Mouse (Mus musculus) spleen, adult 10 weeks (tissue): Measurements from ENCODE around the gene Psmc3ip. TPM values are rescaled to one million over a fixed set of nuclear protein-coding genes. Genes with fewer than 3 reads are reported as not detected.

Experiments used
- polyA plus RNA-seq: library from polyadenylated mRNA; stranded (reverse); fragments of 350-450 nt; fragmentation: Illumina TruSeq; extraction: RNeasy Lipid Tissue Mini Kit (QIAGEN cat#74804); gene quantifications from one replicate; pipeline ENCODE4 v1.2.3, GENCODE M21; 2015; ENCODE audit warnings: low replicate concordance; ENCODE audit not compliant: insufficient read depth

Gene Psmc3ip
- 5.5 TPM for polyA plus RNA-seq

DNA sequence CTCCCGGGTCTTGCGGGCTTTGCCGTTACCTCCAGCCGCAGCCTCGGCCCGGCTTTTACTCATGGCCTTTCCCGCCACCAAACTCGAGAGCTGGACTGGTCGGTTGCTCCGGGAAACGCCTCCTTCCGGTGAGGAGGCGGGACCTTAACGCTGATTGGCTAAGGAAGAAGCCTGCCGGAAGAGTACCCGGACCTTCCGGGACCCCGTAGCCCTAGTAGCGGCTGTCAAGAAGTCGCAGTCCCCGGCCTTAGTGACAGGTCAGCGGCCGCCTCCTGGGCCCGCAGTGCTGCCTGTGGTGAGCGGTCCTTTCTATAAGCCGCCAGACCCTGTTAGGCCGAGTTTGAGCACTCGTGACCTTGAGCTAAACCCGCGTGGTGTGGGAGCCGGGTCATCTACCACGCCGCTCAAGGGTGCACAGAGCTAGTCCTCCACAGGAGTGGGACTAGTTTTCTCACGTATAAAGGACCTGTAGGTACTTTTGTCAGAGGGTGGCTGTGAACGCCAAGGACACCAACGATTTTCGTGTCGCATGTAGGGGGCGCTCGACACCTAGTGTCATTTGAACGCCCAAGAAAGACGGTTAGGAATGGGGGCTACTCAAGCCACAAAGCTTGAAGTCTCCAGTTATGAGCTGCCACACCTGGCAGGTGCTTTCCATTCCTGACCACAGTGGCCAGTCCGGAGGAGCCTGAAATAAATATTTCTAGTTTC lies at the start of gene Psmc3ip:
Psmc3ip (minus strand) TSS at position 123 of the 711 bp plus-strand sequence.

DNA sequence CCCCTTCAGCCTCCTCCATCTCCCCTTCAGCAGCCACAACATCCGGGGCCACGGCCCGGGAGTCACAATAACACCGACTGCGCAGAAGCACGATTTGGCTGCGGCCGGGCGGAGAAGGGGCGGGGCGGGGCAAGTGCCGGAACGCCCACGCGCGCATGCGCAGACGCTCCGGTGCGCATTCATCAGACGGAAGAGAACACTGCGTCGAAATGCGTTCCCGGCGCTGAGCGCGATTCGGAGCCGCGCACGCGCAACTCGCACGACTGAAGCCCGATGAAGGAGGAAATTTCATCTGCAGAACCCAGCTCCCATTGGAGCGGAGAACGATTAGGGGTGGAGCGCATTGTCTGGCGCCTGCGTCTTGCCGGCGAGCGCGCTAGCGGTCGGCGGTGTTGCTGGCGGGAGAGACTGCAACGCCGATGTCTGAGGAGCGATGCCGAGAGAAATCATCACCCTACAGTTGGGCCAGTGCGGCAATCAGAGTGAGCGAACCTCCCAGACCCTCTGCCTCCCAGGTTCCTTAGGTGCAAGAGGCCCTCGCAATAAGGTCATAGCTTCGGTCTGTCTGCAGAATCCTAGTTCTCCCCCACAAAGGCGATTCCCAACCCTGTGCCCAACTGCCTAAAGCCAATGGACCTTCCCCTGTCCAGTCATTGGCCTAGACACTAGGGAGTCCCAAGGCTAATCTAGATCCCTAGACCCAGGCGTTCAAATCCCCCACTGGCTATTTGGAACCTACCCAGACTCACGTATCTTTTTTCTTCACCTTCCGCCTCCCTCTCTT lies 24.7 kb upstream of the Psmc3ip start, which contains the start of the genes Retreg3 and Tubg1:
Retreg3 (minus strand) TSS at position 133 of the 784 bp plus-strand sequence.
Tubg1 (plus strand) TSS at position 178 of the 784 bp plus-strand sequence.

DNA sequence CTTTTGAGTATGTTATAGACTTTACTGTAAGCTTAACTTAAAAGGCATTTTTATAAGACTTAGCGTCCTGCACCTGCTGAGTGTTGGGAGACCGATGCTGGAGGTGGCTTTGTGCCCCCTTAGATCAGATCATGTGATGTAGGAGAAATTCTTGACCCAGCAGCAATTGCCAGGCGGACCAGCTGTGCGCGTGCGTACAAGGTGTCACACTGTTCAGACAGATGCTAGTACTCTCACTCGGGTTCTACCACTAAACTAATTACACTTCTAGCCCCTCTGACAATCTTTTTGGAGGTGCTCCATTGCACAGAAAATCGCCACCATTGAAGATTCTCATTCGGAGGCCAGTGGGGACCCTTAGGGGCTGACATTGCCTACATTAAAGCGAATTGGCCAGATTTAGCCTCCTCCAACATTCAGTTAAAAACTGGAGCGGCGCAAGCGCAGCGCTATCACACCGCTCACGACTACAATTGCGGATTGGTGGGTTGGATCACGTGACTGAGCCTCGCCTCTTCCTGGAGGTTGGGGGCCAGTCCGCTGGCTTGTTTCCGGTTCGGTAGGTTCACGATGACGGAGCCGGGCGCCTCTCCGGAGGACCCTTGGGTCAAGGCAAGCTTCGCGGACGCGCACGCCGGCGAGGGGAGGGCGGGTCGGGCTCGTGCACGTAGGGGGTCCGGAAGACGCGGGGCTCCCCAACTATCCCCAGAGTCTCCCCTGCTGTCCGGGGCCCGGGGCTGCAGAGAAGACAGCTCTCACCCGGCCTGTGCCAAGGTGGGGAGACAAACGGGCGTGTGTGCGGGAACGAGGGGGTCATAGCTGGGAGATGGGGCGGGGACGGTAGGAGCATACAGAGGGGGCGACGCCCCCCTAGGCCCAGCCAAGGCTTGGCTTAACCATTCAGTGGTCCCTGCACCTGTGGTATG lies 8.2 kb downstream of the Psmc3ip start, which contains the start of gene Mlx:
Mlx (plus strand) TSS at position 522 of the 926 bp plus-strand sequence.

DNA sequence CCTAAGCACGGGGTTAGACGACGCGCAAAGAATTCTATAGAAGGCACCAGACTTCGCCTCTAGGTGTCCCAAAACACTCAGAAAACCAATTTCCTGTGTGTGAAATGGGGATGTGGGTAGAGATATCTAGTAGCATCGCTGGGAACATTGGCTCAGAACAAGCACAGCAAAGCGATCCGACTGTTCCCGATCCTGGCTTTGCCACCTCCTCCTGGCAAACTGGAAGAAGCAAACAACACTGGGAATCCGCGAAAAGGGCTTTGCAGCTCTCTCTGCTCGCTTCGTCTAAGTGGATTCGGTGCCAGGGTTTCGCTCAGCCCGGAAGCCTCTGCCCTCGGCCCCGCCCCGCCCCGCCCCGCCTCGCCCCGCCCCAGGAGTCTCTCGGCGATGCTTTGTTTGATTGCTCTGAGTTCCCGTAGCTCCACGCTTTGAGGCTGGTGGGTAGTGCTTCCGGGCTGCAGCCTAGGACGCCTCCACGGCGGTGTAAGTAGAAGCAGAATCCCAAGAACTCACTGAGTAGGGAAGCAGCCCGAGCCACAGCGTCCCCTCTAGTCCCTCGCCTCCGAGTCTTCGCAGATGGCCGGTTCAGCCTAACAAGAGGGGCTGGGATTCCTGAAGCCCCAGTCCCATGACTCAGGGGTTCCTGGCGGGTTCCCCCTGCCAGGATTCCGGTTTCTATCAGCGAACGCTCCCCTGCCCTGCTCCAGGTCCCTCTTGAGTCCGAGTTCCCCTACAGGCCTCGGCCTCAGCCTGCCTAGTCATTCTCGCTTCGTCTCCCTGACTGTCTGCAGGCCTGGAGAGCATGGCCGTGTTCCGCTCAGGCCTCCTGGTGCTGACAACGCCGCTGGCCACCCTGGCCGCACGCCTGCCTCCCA lies 12.8 kb downstream of the Psmc3ip start, which contains the start of gene Coasy:
Coasy (plus strand) TSS at position 358 of the 875 bp plus-strand sequence.

DNA sequence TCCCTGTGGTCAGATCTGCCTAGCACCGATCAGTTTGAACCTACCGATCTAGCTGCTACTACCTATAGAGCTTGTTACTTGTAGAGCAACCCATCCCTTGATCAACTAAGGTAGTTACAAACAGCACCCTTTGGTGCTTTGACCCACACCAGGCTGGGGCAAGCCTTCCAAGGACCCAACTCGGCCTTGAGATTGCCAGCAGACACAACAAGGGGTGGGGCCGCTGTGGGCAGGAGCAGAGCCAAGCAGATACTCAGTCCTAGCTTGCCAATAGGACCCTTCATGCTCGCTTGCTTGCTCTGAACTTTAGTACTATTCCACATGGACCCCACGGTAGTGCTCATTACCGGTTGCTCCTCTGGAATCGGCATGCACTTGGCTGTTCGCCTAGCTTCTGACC lies 17.1 kb downstream of the Psmc3ip start, which contains the start of gene Hsd17b1:
Hsd17b1 (plus strand) TSS at position 291 of the 400 bp plus-strand sequence.

DNA sequence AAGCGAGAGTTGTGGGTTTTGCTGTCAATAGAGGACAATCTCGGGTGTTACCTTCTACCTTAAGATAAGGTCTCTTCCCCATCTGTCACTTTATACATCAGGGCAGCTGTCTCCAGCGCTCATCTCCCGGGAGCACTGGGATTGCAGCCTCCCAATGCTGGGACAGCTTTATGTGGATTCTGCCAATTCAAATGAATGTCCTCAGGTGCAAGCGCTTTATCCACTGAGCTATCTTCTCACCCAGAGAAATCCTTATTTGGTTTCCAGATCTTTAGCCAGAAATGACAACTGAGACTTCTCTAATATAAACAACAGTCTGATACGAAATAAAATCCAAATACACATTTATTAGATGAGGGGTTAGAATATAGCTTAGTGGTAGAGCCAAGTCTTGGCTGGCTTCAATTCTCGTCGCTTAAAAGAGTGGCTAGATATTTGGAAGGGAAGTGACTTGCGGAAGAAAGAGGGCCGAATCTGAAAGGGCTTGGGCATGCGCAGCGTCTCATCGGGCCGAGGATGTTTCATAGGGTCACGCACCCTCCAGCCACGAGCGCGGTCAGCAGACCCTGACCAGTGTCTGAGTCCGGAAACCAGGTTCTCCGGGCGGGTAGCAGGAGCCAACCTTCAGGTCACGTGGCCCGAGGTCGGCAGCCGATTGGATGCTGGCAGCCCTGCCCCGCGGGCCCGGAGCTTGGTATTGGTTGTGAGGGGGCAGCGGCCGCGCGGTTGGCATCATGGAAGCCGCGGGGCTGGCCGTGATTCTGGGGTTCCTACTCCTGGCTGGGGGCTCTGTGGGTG lies 25.6 kb downstream of the Psmc3ip start, which contains the start of gene Naglu:
Naglu (plus strand) TSS at position 622 of the 798 bp plus-strand sequence.

Other genes with a start within 250 kb of the Psmc3ip start
- gene Stat5b, start 244.7 kb downstream of the Psmc3ip start, polyA plus RNA-seq: 26.7 TPM
- 14.3 TPM for gene Stat5a, start 236.1 kb downstream of the Psmc3ip start, polyA plus RNA-seq
- gene Stat3, start 155.9 kb downstream of the Psmc3ip start, polyA plus RNA-seq: 99.4 TPM
- gene Cavin1, start 124.5 kb downstream of the Psmc3ip start, polyA plus RNA-seq: 27.5 TPM
- 47.4 TPM for gene Atp6v0a1, start 86.0 kb downstream of the Psmc3ip start, polyA plus RNA-seq
- gene Naglu, start 25.4 kb downstream of the Psmc3ip start, polyA plus RNA-seq: 6.9 TPM
- 0.70 TPM for gene Hsd17b1, start 17.0 kb downstream of the Psmc3ip start, polyA plus RNA-seq
- gene Coasy, start 12.9 kb downstream of the Psmc3ip start, polyA plus RNA-seq: 10.9 TPM
- 64.9 TPM for gene Mlx, start 8.2 kb downstream of the Psmc3ip start, polyA plus RNA-seq
- 94.9 TPM for gene Retreg3, start 24.5 kb upstream of the Psmc3ip start, polyA plus RNA-seq
- gene Tubg1, start 24.5 kb upstream of the Psmc3ip start, polyA plus RNA-seq: 7.7 TPM
- gene Tubg2, start 60.5 kb upstream of the Psmc3ip start, polyA plus RNA-seq: 1.6 TPM
- gene Cntnap1, start 75.1 kb upstream of the Psmc3ip start, polyA plus RNA-seq: 0.69 TPM
- 0.40 TPM for gene Plekhh3, start 75.9 kb upstream of the Psmc3ip start, polyA plus RNA-seq
- not detected for gene Ccr10, start 80.0 kb upstream of the Psmc3ip start, polyA plus RNA-seq
- gene Ezh1, start 131.0 kb upstream of the Psmc3ip start, polyA plus RNA-seq: 58.1 TPM
- gene Ramp2, start 150.6 kb upstream of the Psmc3ip start, polyA plus RNA-seq: 39.4 TPM
- 112 TPM for gene Vps25, start 158.3 kb upstream of the Psmc3ip start, polyA plus RNA-seq
- gene Wnk4, start 165.1 kb upstream of the Psmc3ip start, polyA plus RNA-seq: 1.3 TPM
- gene Cntd1, start 183.6 kb upstream of the Psmc3ip start, polyA plus RNA-seq: 1.3 TPM
- gene Coa3, start 183.7 kb upstream of the Psmc3ip start, polyA plus RNA-seq: 44.5 TPM
- 156 TPM for gene Becn1, start 206.8 kb upstream of the Psmc3ip start, polyA plus RNA-seq
- gene Psme3, start 220.8 kb upstream of the Psmc3ip start, polyA plus RNA-seq: 225 TPM
- gene Aoc2, start 229.6 kb upstream of the Psmc3ip start, polyA plus RNA-seq: 5.3 TPM
- 1.8 TPM for gene Aoc3, start 235.2 kb upstream of the Psmc3ip start, polyA plus RNA-seq